ENCODE assay signal across 9 mouse cellular contexts in genomic region chr3:30601610-30602064, GRCm38 (mm10). TPM values are rescaled to one million over a fixed set of nuclear protein-coding genes. Genes with fewer than 3 reads are reported as not detected.
A peak's percentile ranks its signal among the peaks of the same experiment; 100 is the strongest.
DNase-seq lines count a peak whose midpoint lies in the region; ATAC-seq and TF ChIP-seq lines count a peak whose summit lies in the region.
"Had no signal": no experiment of that assay in that cellular context is flagged by ENCODE, and none has a peak within 500 bp of the region (broad histone marks: within the 10 kb centered on the region; RNA-seq: fewer than 3 reads in every experiment).

No protein-coding gene starts in this region.

- peak overlapping the region; percentile 86; the same call in 1 of the 2 replicates for H3K9ac ChIP-seq in kidney, postnatal 0 days (ENCODE audit: low read depth, low read length)
- peak overlapping the region; percentile 76 for H3K9ac ChIP-seq in hindbrain, embryonic 16.5 days (ENCODE audit: low read depth, low read length)
- H3K9ac ChIP-seq in midbrain, embryonic 16.5 days (ENCODE audit: low read depth, low read length), result peak overlapping the region; percentile 85; the same call in 1 of the 2 replicates

- peaks cover 6% of the 10 kb centered on the region for H3K4me1 ChIP-seq in kidney, postnatal 0 days (replicated peaks; ENCODE audit: insufficient read depth, low read length)
- H3K4me1 ChIP-seq in embryonic facial prominence, embryonic 10.5 days, result peaks cover 18% of the 10 kb centered on the region
- peaks cover 14% of the 10 kb centered on the region for H3K4me1 ChIP-seq in hindbrain, embryonic 16.5 days (ENCODE audit: control insufficient read depth, insufficient read depth, low read depth, low read length)
- H3K4me1 ChIP-seq in midbrain, embryonic 16.5 days (ENCODE audit: control insufficient read depth, insufficient read depth, low read length), result peaks cover 22% of the 10 kb centered on the region

- no peaks in the 10 kb centered on the region for H3K9me3 ChIP-seq in kidney, postnatal 0 days (replicated peaks; ENCODE audit: low read length)
- H3K9me3 ChIP-seq in embryonic facial prominence, embryonic 10.5 days, result no peaks in the 10 kb centered on the region
- H3K9me3 ChIP-seq in hindbrain, embryonic 16.5 days (ENCODE audit: control insufficient read depth, low read length), result no peaks in the 10 kb centered on the region
- H3K9me3 ChIP-seq in midbrain, embryonic 16.5 days (replicated peaks; ENCODE audit: control insufficient read depth, low read length, poor library complexity, severe bottlenecking), result no peaks in the 10 kb centered on the region

- H3K36me3 ChIP-seq in kidney, postnatal 0 days (ENCODE audit: insufficient read depth, low read length), result 0 out of 2 replicates have a peak, but pooled peaks cover 4% of the 10 kb centered on the region
- peaks cover 26% of the 10 kb centered on the region for H3K36me3 ChIP-seq in embryonic facial prominence, embryonic 10.5 days (replicated peaks)
- peaks cover 7% of the 10 kb centered on the region; the same call in 1 of the 2 replicates for H3K36me3 ChIP-seq in hindbrain, embryonic 16.5 days (ENCODE audit: control insufficient read depth, insufficient read depth, low read length)
- H3K36me3 ChIP-seq in midbrain, embryonic 16.5 days (ENCODE audit: control insufficient read depth, insufficient read depth, low read length), result no peaks in the 10 kb centered on the region; the same call in 1 of the 2 replicates

- peak overlapping the region; percentile 73 for H3K4me2 ChIP-seq in kidney, postnatal 0 days (ENCODE audit: low read length)
- H3K4me2 ChIP-seq in hindbrain, embryonic 16.5 days (ENCODE audit: low read length), result peak overlapping the region; percentile 72
- H3K4me2 ChIP-seq in midbrain, embryonic 16.5 days (ENCODE audit: low read length), result peak overlapping the region; percentile 62

- no peak for TF ChIP-seq CTCF in kidney, postnatal 0 days (IDR thresholded peaks at IDR 0.05; ENCODE audit: low read depth)

- no peak for ATAC-seq in kidney, postnatal 0 days (replicated peaks; ENCODE audit: low FRiP score, low read depth)
- no peak for ATAC-seq in hindbrain, embryonic 16.5 days
- ATAC-seq in midbrain, embryonic 16.5 days, result no peak

- WGBS in kidney, postnatal 0 days, result under 1% methylated on average over 13 of the region's 13 CpGs
- WGBS in embryonic facial prominence, embryonic 10.5 days, result under 1% methylated on average over 13 of the region's 13 CpGs
- WGBS in hindbrain, embryonic 16.5 days, result under 1% methylated on average over 13 of the region's 13 CpGs
- WGBS in midbrain, embryonic 16.5 days, result under 1% methylated on average over 13 of the region's 13 CpGs

- H3K27me3 ChIP-seq in kidney, postnatal 0 days (ENCODE audit: insufficient read depth, low read length), result no peaks in the 10 kb centered on the region
- H3K27me3 ChIP-seq in embryonic facial prominence, embryonic 10.5 days (replicated peaks; ENCODE audit: low read depth, poor library complexity, severe bottlenecking), result peaks cover 31% of the 10 kb centered on the region
- H3K27me3 ChIP-seq in hindbrain, embryonic 16.5 days (replicated peaks; ENCODE audit: control insufficient read depth, insufficient read depth, low read length), result no peaks in the 10 kb centered on the region
- peaks cover 4% of the 10 kb centered on the region; the same call in 1 of the 2 replicates for H3K27me3 ChIP-seq in midbrain, embryonic 16.5 days (ENCODE audit: control insufficient read depth, insufficient read depth, low read depth, low read length)

- peak overlapping the region; percentile 99 for H3K27ac ChIP-seq in kidney, postnatal 0 days
- H3K27ac ChIP-seq in embryonic facial prominence, embryonic 10.5 days (replicated peaks), result peak overlapping the region; percentile 95
- peak overlapping the region; percentile 98 for H3K27ac ChIP-seq in hindbrain, embryonic 16.5 days (ENCODE audit: low read depth, low read length)
- H3K27ac ChIP-seq in midbrain, embryonic 16.5 days (ENCODE audit: low read length), result peak overlapping the region; percentile 98

- peak overlapping the region; percentile 93 for H3K4me3 ChIP-seq in kidney, postnatal 0 days (replicated peaks; ENCODE audit: low read depth, low read length)
- peak overlapping the region; percentile 89 for H3K4me3 ChIP-seq in embryonic facial prominence, embryonic 10.5 days
- peak overlapping the region; percentile 83 for H3K4me3 ChIP-seq in hindbrain, embryonic 16.5 days (ENCODE audit: low read length)
- H3K4me3 ChIP-seq in midbrain, embryonic 16.5 days (ENCODE audit: low read depth, low read length), result peak overlapping the region; percentile 93

- no peak for DNase-seq in kidney, postnatal 0 days (ENCODE audit: low spot score)
- DNase-seq in kidney, adult 8-10 months, result no peak
- no peak for DNase-seq in embryonic facial prominence, embryonic 10.5 days (ENCODE audit: low spot score)
- no peak for DNase-seq in urinary bladder, postnatal 4 days (ENCODE audit: low spot score in 2 of 2)
- DNase-seq in layer of hippocampus, adult 18-20 months (ENCODE audit: low spot score in 2 of 2), result no peak
- DNase-seq in cerebellum, postnatal 4 days (ENCODE audit: low spot score in 2 of 2), result no peak

RNA-seq across cellular contexts. Expression of gene Mynn, which starts 0.2 kb away (rescaled TPM):
- polyA plus RNA-seq in kidney, postnatal 0 days (2015; fragmentation: Nextera tagmentation; extraction: Ambion mirVana), result 28.7 and 30.8 TPM in 2 replicates
- polyA plus RNA-seq in embryonic facial prominence, embryonic 10.5 days (2016; fragmentation: Nextera tagmentation; extraction: Ambion mirVana), result 30.0 and 32.1 TPM in 2 replicates
- polyA plus RNA-seq in hindbrain, embryonic 16.5 days (2015; fragmentation: Nextera tagmentation; extraction: Ambion mirVana), result 25.5 and 31.0 TPM in 2 replicates
- 29.6 and 31.4 TPM in 2 replicates for polyA plus RNA-seq in midbrain, embryonic 16.5 days (2015; fragmentation: Nextera tagmentation; extraction: Ambion mirVana)
- 10 to 100 TPM; 15.3 to 16.6 TPM for total RNA-seq in layer of hippocampus, adult 18-20 months (2021)

RNA-seq across cellular contexts. Expression of gene Actrt3, which starts 1.9 kb away (rescaled TPM):
- not detected in 2 replicates for polyA plus RNA-seq in kidney, postnatal 0 days (2015; fragmentation: Nextera tagmentation; extraction: Ambion mirVana)
- polyA plus RNA-seq in embryonic facial prominence, embryonic 10.5 days (2016; fragmentation: Nextera tagmentation; extraction: Ambion mirVana), result not detected in 2 replicates
- polyA plus RNA-seq in hindbrain, embryonic 16.5 days (2015; fragmentation: Nextera tagmentation; extraction: Ambion mirVana), result 0.90 and 0.98 TPM in 2 replicates
- polyA plus RNA-seq in midbrain, embryonic 16.5 days (2015; fragmentation: Nextera tagmentation; extraction: Ambion mirVana), result 0.37 and 0.41 TPM in 2 replicates
- total RNA-seq in layer of hippocampus, adult 18-20 months (2021), result under 1 TPM; 0.38 to 0.79 TPM
- total RNA-seq: granulocyte monocyte progenitor cell, adult 5-6 weeks had no signal

RNA-seq across cellular contexts. Expression of gene Lrriq4, which starts 42.7 kb away (rescaled TPM):
- polyA plus RNA-seq in kidney, postnatal 0 days (2015; fragmentation: Nextera tagmentation; extraction: Ambion mirVana), result 0.46 and 0.54 TPM in 2 replicates
- not detected in 2 replicates for polyA plus RNA-seq in embryonic facial prominence, embryonic 10.5 days (2016; fragmentation: Nextera tagmentation; extraction: Ambion mirVana)
- polyA plus RNA-seq in hindbrain, embryonic 16.5 days (2015; fragmentation: Nextera tagmentation; extraction: Ambion mirVana), result 0.09 TPM in 1 of 2 replicates, not detected in the other
- polyA plus RNA-seq in midbrain, embryonic 16.5 days (2015; fragmentation: Nextera tagmentation; extraction: Ambion mirVana), result not detected in 2 replicates
- total RNA-seq in layer of hippocampus, adult 18-20 months (2021), result not detected
- total RNA-seq: granulocyte monocyte progenitor cell, adult 5-6 weeks had no signal

RNA-seq across cellular contexts. Expression of gene Lrrc34, which starts 46.0 kb away (rescaled TPM):
- polyA plus RNA-seq in kidney, postnatal 0 days (2015; fragmentation: Nextera tagmentation; extraction: Ambion mirVana), result 2.8 and 3.6 TPM in 2 replicates
- 2.4 and 3.0 TPM in 2 replicates for polyA plus RNA-seq in embryonic facial prominence, embryonic 10.5 days (2016; fragmentation: Nextera tagmentation; extraction: Ambion mirVana)
- 1.6 and 2.5 TPM in 2 replicates for polyA plus RNA-seq in hindbrain, embryonic 16.5 days (2015; fragmentation: Nextera tagmentation; extraction: Ambion mirVana)
- polyA plus RNA-seq in midbrain, embryonic 16.5 days (2015; fragmentation: Nextera tagmentation; extraction: Ambion mirVana), result 1.7 and 1.9 TPM in 2 replicates
- under 1 TPM in 1 of 2 experiments, not detected in 1; 0.37 TPM for total RNA-seq in layer of hippocampus, adult 18-20 months (2021)
- total RNA-seq: granulocyte monocyte progenitor cell, adult 5-6 weeks had no signal

RNA-seq across cellular contexts. Expression of gene Mecom, which starts 53.8 kb away (rescaled TPM):
- polyA plus RNA-seq in kidney, postnatal 0 days (2015; fragmentation: Nextera tagmentation; extraction: Ambion mirVana), result 54.7 and 58.1 TPM in 2 replicates
- polyA plus RNA-seq in embryonic facial prominence, embryonic 10.5 days (2016; fragmentation: Nextera tagmentation; extraction: Ambion mirVana), result 52.0 and 53.0 TPM in 2 replicates
- 7.0 and 7.9 TPM in 2 replicates for polyA plus RNA-seq in hindbrain, embryonic 16.5 days (2015; fragmentation: Nextera tagmentation; extraction: Ambion mirVana)
- 4.0 and 5.3 TPM in 2 replicates for polyA plus RNA-seq in midbrain, embryonic 16.5 days (2015; fragmentation: Nextera tagmentation; extraction: Ambion mirVana)
- total RNA-seq in layer of hippocampus, adult 18-20 months (2021), result 1 to 10 TPM; 2.4 to 3.1 TPM
